Mouse (Mus musculus) midbrain, postnatal 0 days (tissue): Measurements from ENCODE around the gene Rbmxl1. TPM values are rescaled to one million over a fixed set of nuclear protein-coding genes. Genes with fewer than 3 reads are reported as not detected.
"Not testable (repeated sequence)": the region's sequence is repeated elsewhere in the genome, so short reads cannot be mapped to it uniquely, and the experiment has no call there.

Source experiments
- ATAC-seq: fragments of 200-750 bp; cut with Nextera tagmentation; 2 replicates; pipeline ENCODE4 v1.8.0; 2017; ENCODE audit warnings: moderate number of reproducible peaks, mild to moderate bottlenecking, moderate TSS enrichment, moderate library complexity; ENCODE audit not compliant: low FRiP score
- DNase-seq: peaks from one replicate; pipeline ENCODE4 v3.0.0-alpha.2; 2015; ENCODE audit warnings: low spot score
- H3K27ac ChIP-seq: fragments of 300-500 bp; sonication (generic); 2 replicates; pipeline ENCODE4 v1.5.1; 2014; ENCODE audit warnings: low read depth, mild to moderate bottlenecking, low read length, mixed read lengths
- H3K27me3 ChIP-seq: fragments of 300-500 bp; sonication (generic); 2 replicates; pipeline ENCODE4 v1.6.1; 2014; ENCODE audit warnings: low read length, control low read depth, mixed read lengths; ENCODE audit not compliant: insufficient read depth
- H3K36me3 ChIP-seq: fragments of 300-500 bp; sonication (generic); 2 replicates; pipeline ENCODE4 v1.6.1; 2014; ENCODE audit warnings: low read length, control low read depth, mixed read lengths; ENCODE audit not compliant: insufficient read depth
- H3K4me1 ChIP-seq: fragments of 300-500 bp; sonication (generic); 2 replicates; pipeline ENCODE4 v1.6.1; 2014; ENCODE audit warnings: mild to moderate bottlenecking, control low read depth, antibody characterized with exemption, low read length, mixed read lengths; ENCODE audit not compliant: insufficient read depth
- H3K4me2 ChIP-seq: fragments of 300-500 bp; sonication (generic); 2 replicates; pipeline ENCODE4 v1.6.1; 2014; ENCODE audit warnings: low read depth, mild to moderate bottlenecking, low read length, mixed read lengths; ENCODE audit not compliant: poor library complexity, severe bottlenecking
- H3K4me3 ChIP-seq: fragments of 300-500 bp; sonication (generic); 2 replicates; pipeline ENCODE4 v1.5.1; 2014; ENCODE audit warnings: low read depth, mild to moderate bottlenecking, low read length, moderate library complexity
- H3K9ac ChIP-seq: fragments of 300-500 bp; sonication (generic); replicated peaks from 2 replicates; pipeline ENCODE4 v1.6.1; 2014; ENCODE audit warnings: mild to moderate bottlenecking, low read length, moderate library complexity, mixed read lengths; ENCODE audit not compliant: poor library complexity, severe bottlenecking
- H3K9me3 ChIP-seq: fragments of 300-500 bp; sonication (generic); 2 replicates; pipeline ENCODE4 v1.6.1; 2016; ENCODE audit warnings: low read length, control low read depth
- CTCF ChIP-seq: IDR thresholded peaks from 2 replicates; pipeline ENCODE4 v1.5.1; 2016; ENCODE audit warnings: antibody characterized with exemption, mild to moderate bottlenecking
- WGBS: fragments of 180-500 bp; shearing (Covaris S2); extraction: QIAGEN DNeasy Blood & Tissue Kit; methylation state at CpG from one replicate; pipeline ENCODE4 v1.1.7; 2014; 5-methylcytosine and 5-hydroxymethylcytosine counted together
- polyA plus RNA-seq: library from polyadenylated mRNA; unstranded; fragments of >200 nt; fragmentation: Nextera tagmentation; extraction: Ambion mirVana; gene quantifications from 2 replicates; pipeline ENCODE4 v1.2.1, GENCODE M21; 2015
- total RNA-seq: library from RNA; depleted of rRNA; stranded (reverse); fragments of >200 nt; gene quantifications from 2 replicates; pipeline ENCODE4 v1.2.3, GENCODE M21; 2014

Rbmxl1 gene
- total and polyA plus RNA-seq, 2 experiments from 2014 or later: 67.8 to 141 TPM

GRCm38 (mm10) chr8:78507979-78508718 lies 549 bp downstream of the Rbmxl1 start:
- Histone ChIP-seq H3K9ac (peak overlapping the region; percentile 97), H3K36me3 (no peaks in the 10 kb centered on the region), H3K4me2 (peak overlapping the region; percentile 89), H3K4me3 (peak overlapping the region; percentile 94), H3K27me3 (no peaks in the 10 kb centered on the region), H3K27ac (peak overlapping the region; percentile 99), H3K9me3 (no peaks in the 10 kb centered on the region), H3K4me1 (no peaks in the 10 kb centered on the region)
- 1% methylated on average over 33 of the region's 38 CpGs for WGBS
- DNase-seq (peak; percentile 37), ATAC-seq (peak; percentile 52)
- no peak for TF ChIP-seq CTCF

- no peaks in the 10 kb centered on the region for H3K27me3 ChIP-seq
- H3K9me3 ChIP-seq: no peaks in the 10 kb centered on the region
- no peaks in the 10 kb centered on the region for H3K4me1 ChIP-seq
- H3K27ac ChIP-seq: no peak overlapping the region
- no peaks in the 10 kb centered on the region for H3K36me3 ChIP-seq
- ATAC-seq (no peak), DNase-seq (no peak)
- no peak overlapping the region for H3K4me2 ChIP-seq
- H3K9ac ChIP-seq: no peak overlapping the region
- no peak overlapping the region for H3K4me3 ChIP-seq
- 70% methylated on average over 2 of the region's 2 CpGs for WGBS
- TF ChIP-seq CTCF: no peak
Measured at GRCm38 (mm10) chr8:78502706-78503105, 6.0 kb downstream of the Rbmxl1 start.

GRCm38 (mm10) chr8:78496273-78496672 lies 12.4 kb downstream of the Rbmxl1 start:
- H3K4me2 ChIP-seq, H3K9ac ChIP-seq, H3K9me3 ChIP-seq, H3K27me3 ChIP-seq, DNase-seq, ATAC-seq, H3K36me3 ChIP-seq, H3K4me1 ChIP-seq, H3K27ac ChIP-seq, H3K4me3 ChIP-seq: not testable (repeated sequence)
- WGBS: 92% methylated on average over 3 of the region's 3 CpGs

GRCm38 (mm10) chr8:78493031-78493430 lies 15.7 kb downstream of the Rbmxl1 start:
- Histone ChIP-seq H3K27me3 (no peaks in the 10 kb centered on the region), H3K9me3 (no peaks in the 10 kb centered on the region), H3K4me1 (no peaks in the 10 kb centered on the region), H3K9ac (no peak overlapping the region), H3K27ac (no peak overlapping the region), H3K4me2 (no peak overlapping the region), H3K36me3 (no peaks in the 10 kb centered on the region), H3K4me3 (no peak overlapping the region)
- ATAC-seq: no peak
- 23% methylated on average over 2 of the region's 2 CpGs for WGBS
- DNase-seq: no peak
- no peak for TF ChIP-seq CTCF

GRCm38 (mm10) chr8:78489733-78490132 lies 19.0 kb downstream of the Rbmxl1 start:
- DNase-seq (no peak), ATAC-seq (no peak)
- Histone ChIP-seq H3K27ac (no peak overlapping the region), H3K9ac (no peak overlapping the region), H3K27me3 (no peaks in the 10 kb centered on the region), H3K4me2 (no peak overlapping the region), H3K4me3 (no peak overlapping the region), H3K9me3 (no peaks in the 10 kb centered on the region), H3K36me3 (no peaks in the 10 kb centered on the region), H3K4me1 (no peaks in the 10 kb centered on the region)
- TF ChIP-seq CTCF: no peak
- 83% methylated on average over 3 of the region's 3 CpGs for whole genome bisulfite sequencing

- ATAC-seq (no peak), DNase-seq (peak; percentile 27)
- no peak overlapping the region for H3K4me3 ChIP-seq
- no peaks in the 10 kb centered on the region for H3K36me3 ChIP-seq
- 59% methylated on average over 6 of the region's 6 CpGs for WGBS
- H3K9me3 ChIP-seq: no peaks in the 10 kb centered on the region
- H3K4me2 ChIP-seq: no peak overlapping the region
- no peak overlapping the region for H3K27ac ChIP-seq
- H3K27me3 ChIP-seq: no peaks in the 10 kb centered on the region
- no peaks in the 10 kb centered on the region for H3K4me1 ChIP-seq
- H3K9ac ChIP-seq: no peak overlapping the region
- TF ChIP-seq CTCF: peak; percentile 58
Measured at GRCm38 (mm10) chr8:78477051-78477829, 31.5 kb downstream of the Rbmxl1 start.
